Mouse (Mus musculus): ENCODE data around the gene Smok2a. TPM values are rescaled to one million over a fixed set of nuclear protein-coding genes. Genes with fewer than 3 reads are reported as not detected.
A peak's percentile ranks its signal among the peaks of the same experiment; 100 is the strongest.
"Not testable (repeated sequence)": the region's sequence is repeated elsewhere in the genome, so short reads cannot be mapped to it uniquely, and the experiment has no call there.

Smok2a gene
- total and polyA plus RNA-seq, 2 experiments from 2014 or later, result not detected

GRCm38 (mm10) chr17:13186541-13186940 lies 34.4 kb upstream of the Smok2a start:
- not testable (repeated sequence) for H3K9ac ChIP-seq (replicated peaks; ENCODE audit: low read length, poor library complexity, severe bottlenecking); H3K27ac ChIP-seq (ENCODE audit: low read depth, low read length); H3K4me2 ChIP-seq (ENCODE audit: low read depth, low read length, poor library complexity, severe bottlenecking); H3K36me3 ChIP-seq (ENCODE audit: insufficient read depth, low read length); H3K4me1 ChIP-seq (ENCODE audit: insufficient read depth, low read length); DNase-seq (ENCODE audit: low spot score); H3K4me3 ChIP-seq (ENCODE audit: low read depth, low read length); H3K27me3 ChIP-seq (ENCODE audit: insufficient read depth, low read length); ATAC-seq (ENCODE audit: low FRiP score)
- 87% methylated on average over 6 of the region's 6 CpGs for WGBS
- peaks cover 48% of the 10 kb centered on the region for H3K9me3 ChIP-seq (ENCODE audit: low read length)

GRCm38 (mm10) chr17:13187621-13188020 lies 33.4 kb upstream of the Smok2a start:
- not testable (repeated sequence) for H3K4me3 ChIP-seq (ENCODE audit: low read depth, low read length); H3K27me3 ChIP-seq (ENCODE audit: insufficient read depth, low read length); ATAC-seq (ENCODE audit: low FRiP score); H3K36me3 ChIP-seq (ENCODE audit: insufficient read depth, low read length); H3K9ac ChIP-seq (replicated peaks; ENCODE audit: low read length, poor library complexity, severe bottlenecking); H3K27ac ChIP-seq (ENCODE audit: low read depth, low read length); DNase-seq (ENCODE audit: low spot score); H3K4me1 ChIP-seq (ENCODE audit: insufficient read depth, low read length); H3K4me2 ChIP-seq (ENCODE audit: low read depth, low read length, poor library complexity, severe bottlenecking)
- WGBS, result 55% methylated on average over 6 of the region's 6 CpGs
- H3K9me3 ChIP-seq (ENCODE audit: low read length), result peaks cover 37% of the 10 kb centered on the region

- 80% methylated on average over 2 of the region's 2 CpGs for WGBS
- H3K27ac ChIP-seq (ENCODE audit: low read depth, low read length); H3K27me3 ChIP-seq (ENCODE audit: insufficient read depth, low read length); H3K9ac ChIP-seq (replicated peaks; ENCODE audit: low read length, poor library complexity, severe bottlenecking); H3K4me3 ChIP-seq (ENCODE audit: low read depth, low read length); DNase-seq (ENCODE audit: low spot score); H3K4me1 ChIP-seq (ENCODE audit: insufficient read depth, low read length); H3K36me3 ChIP-seq (ENCODE audit: insufficient read depth, low read length); H3K4me2 ChIP-seq (ENCODE audit: low read depth, low read length, poor library complexity, severe bottlenecking): not testable (repeated sequence)
- ATAC-seq (ENCODE audit: low FRiP score), result peak; percentile 10; the same call in 1 of the 2 replicates
- peaks cover 34% of the 10 kb centered on the region for H3K9me3 ChIP-seq (ENCODE audit: low read length)
Observed at GRCm38 (mm10) chr17:13188846-13189245, 32.1 kb upstream of the Smok2a start.

GRCm38 (mm10) chr17:13190836-13191583 lies 30.0 kb upstream of the Smok2a start:
- ATAC-seq (ENCODE audit: low FRiP score); H3K9ac ChIP-seq (replicated peaks; ENCODE audit: low read length, poor library complexity, severe bottlenecking); DNase-seq (ENCODE audit: low spot score); H3K36me3 ChIP-seq (ENCODE audit: insufficient read depth, low read length); H3K4me1 ChIP-seq (ENCODE audit: insufficient read depth, low read length); H3K4me2 ChIP-seq (ENCODE audit: low read depth, low read length, poor library complexity, severe bottlenecking); H3K4me3 ChIP-seq (ENCODE audit: low read depth, low read length); H3K27me3 ChIP-seq (ENCODE audit: insufficient read depth, low read length); H3K27ac ChIP-seq (ENCODE audit: low read depth, low read length): not testable (repeated sequence)
- 87% methylated on average over 10 of the region's 10 CpGs for WGBS
- H3K9me3 ChIP-seq (ENCODE audit: low read length), result peaks cover 35% of the 10 kb centered on the region

- not testable (repeated sequence) for DNase-seq (ENCODE audit: low spot score); H3K27me3 ChIP-seq (ENCODE audit: insufficient read depth, low read length); H3K4me3 ChIP-seq (ENCODE audit: low read depth, low read length); H3K27ac ChIP-seq (ENCODE audit: low read depth, low read length); H3K4me2 ChIP-seq (ENCODE audit: low read depth, low read length, poor library complexity, severe bottlenecking); H3K4me1 ChIP-seq (ENCODE audit: insufficient read depth, low read length); H3K36me3 ChIP-seq (ENCODE audit: insufficient read depth, low read length); H3K9ac ChIP-seq (replicated peaks; ENCODE audit: low read length, poor library complexity, severe bottlenecking); ATAC-seq (ENCODE audit: low FRiP score)
- peaks cover 29% of the 10 kb centered on the region for H3K9me3 ChIP-seq (ENCODE audit: low read length)
- 66% methylated on average over 4 of the region's 4 CpGs for WGBS
Observed at GRCm38 (mm10) chr17:13196486-13196885, 24.5 kb upstream of the Smok2a start.

GRCm38 (mm10) chr17:13198812-13199211 lies 22.2 kb upstream of the Smok2a start:
- not testable (repeated sequence) for H3K36me3 ChIP-seq (ENCODE audit: insufficient read depth, low read length); ATAC-seq (ENCODE audit: low FRiP score); H3K27ac ChIP-seq (ENCODE audit: low read depth, low read length); DNase-seq (ENCODE audit: low spot score); H3K27me3 ChIP-seq (ENCODE audit: insufficient read depth, low read length); H3K4me2 ChIP-seq (ENCODE audit: low read depth, low read length, poor library complexity, severe bottlenecking); H3K9ac ChIP-seq (replicated peaks; ENCODE audit: low read length, poor library complexity, severe bottlenecking); H3K4me1 ChIP-seq (ENCODE audit: insufficient read depth, low read length); H3K4me3 ChIP-seq (ENCODE audit: low read depth, low read length)
- 88% methylated on average over 2 of the region's 2 CpGs for WGBS
- peaks cover 33% of the 10 kb centered on the region for H3K9me3 ChIP-seq (ENCODE audit: low read length)

GRCm38 (mm10) chr17:13199880-13200409 lies 21.0 kb upstream of the Smok2a start:
- 76% methylated on average over 8 of the region's 9 CpGs for WGBS
- not testable (repeated sequence) for H3K27ac ChIP-seq (ENCODE audit: low read depth, low read length); H3K27me3 ChIP-seq (ENCODE audit: insufficient read depth, low read length); H3K4me2 ChIP-seq (ENCODE audit: low read depth, low read length, poor library complexity, severe bottlenecking); H3K4me3 ChIP-seq (ENCODE audit: low read depth, low read length); H3K9ac ChIP-seq (replicated peaks; ENCODE audit: low read length, poor library complexity, severe bottlenecking); H3K4me1 ChIP-seq (ENCODE audit: insufficient read depth, low read length); H3K36me3 ChIP-seq (ENCODE audit: insufficient read depth, low read length)
- H3K9me3 ChIP-seq (ENCODE audit: low read length), result peaks cover 32% of the 10 kb centered on the region
- peak; percentile 67 for ATAC-seq (ENCODE audit: low FRiP score)
- DNase-seq (ENCODE audit: low spot score), result peak; percentile 80

GRCm38 (mm10) chr17:13201551-13201950 lies 19.4 kb upstream of the Smok2a start:
- not testable (repeated sequence) for H3K9ac ChIP-seq (replicated peaks; ENCODE audit: low read length, poor library complexity, severe bottlenecking); H3K4me3 ChIP-seq (ENCODE audit: low read depth, low read length); H3K27ac ChIP-seq (ENCODE audit: low read depth, low read length); H3K36me3 ChIP-seq (ENCODE audit: insufficient read depth, low read length); H3K4me1 ChIP-seq (ENCODE audit: insufficient read depth, low read length); H3K27me3 ChIP-seq (ENCODE audit: insufficient read depth, low read length); ATAC-seq (ENCODE audit: low FRiP score); DNase-seq (ENCODE audit: low spot score); H3K4me2 ChIP-seq (ENCODE audit: low read depth, low read length, poor library complexity, severe bottlenecking)
- 86% methylated on average over 4 of the region's 4 CpGs for WGBS
- peaks cover 32% of the 10 kb centered on the region for H3K9me3 ChIP-seq (ENCODE audit: low read length)
